8 mouse cellular contexts compared by ENCODE assay signal in genomic region chr4:82497671-82498631, GRCm38 (mm10).
DNase-seq lines count a peak whose midpoint lies in the region.

No protein-coding gene starts in this region.

- peak; percentile 14 for DNase-seq in layer of hippocampus, adult 9-11 months
- DNase-seq in layer of hippocampus, adult 9-10 months (ENCODE audit: low spot score), result no peak
- peak; percentile 93 for DNase-seq in brain, adult 2 months (ENCODE audit: low read depth, low spot score)
- peak; percentile 90 for DNase-seq in cerebellum, adult 9-11 months
- peak; percentile 45 for DNase-seq in heart, postnatal 4 days
- DNase-seq in thymus, postnatal 14 days, result no peak
- DNase-seq in B cell, adult 2 months, result no peak
- no peak for DNase-seq in layer of hippocampus, adult 11-12 months (ENCODE audit: low spot score)

Comparison
In these comparisons a context has a peak if more than half of its experiments do, and no peak if none do; other contexts are left out.
1. DNase-seq: peak in layer of hippocampus, adult 9-11 months (single experiment), brain, adult 2 months (single experiment), cerebellum, adult 9-11 months (single experiment) and heart, postnatal 4 days (single experiment); none in layer of hippocampus, adult 9-10 months (single experiment), thymus, postnatal 14 days (single experiment), B cell, adult 2 months (0 of 2) and layer of hippocampus, adult 11-12 months (single experiment).